Mouse (Mus musculus) liver, embryonic 16.5 days (tissue): ENCODE results near the gene Slc16a6. TPM values are rescaled to one million over a fixed set of nuclear protein-coding genes. Genes with fewer than 3 reads are reported as not detected.
"Not testable (repeated sequence)": the region's sequence is repeated elsewhere in the genome, so short reads cannot be mapped to it uniquely, and the experiment has no call there.

ENCODE experiments used
- ATAC-seq: fragments of 200-750 bp; cut with Nextera tagmentation; 2 replicates; pipeline ENCODE4 v1.8.0; 2017; ENCODE audit warnings: low read depth, mild to moderate bottlenecking, moderate number of reproducible peaks, moderate library complexity
- H3K27ac ChIP-seq: fragments of 300-500 bp; sonication (generic); 2 replicates; pipeline ENCODE4 v1.5.1; 2014; ENCODE audit warnings: mild to moderate bottlenecking, low read length
- H3K27me3 ChIP-seq: fragments of 300-500 bp; sonication (generic); 2 replicates; pipeline ENCODE4 v1.6.1; 2014; ENCODE audit warnings: low read depth, low read length, mixed read lengths; ENCODE audit not compliant: control insufficient read depth, insufficient read depth
- H3K36me3 ChIP-seq: fragments of 300-500 bp; sonication (generic); 2 replicates; pipeline ENCODE4 v1.6.1; 2014; ENCODE audit warnings: mild to moderate bottlenecking; ENCODE audit not compliant: control insufficient read depth, insufficient read depth
- H3K4me1 ChIP-seq: fragments of 300-500 bp; sonication (generic); 2 replicates; pipeline ENCODE4 v1.6.1; 2014; ENCODE audit warnings: low read depth, low read length, mixed read lengths; ENCODE audit not compliant: control insufficient read depth
- H3K4me2 ChIP-seq: fragments of 300-500 bp; sonication (generic); 2 replicates; pipeline ENCODE4 v1.6.1; 2014; ENCODE audit warnings: low read depth, low read length, mixed read lengths
- H3K4me3 ChIP-seq: fragments of 300-500 bp; sonication (generic); 2 replicates; pipeline ENCODE4 v1.5.1; 2014; ENCODE audit warnings: low read depth, mild to moderate bottlenecking, low read length
- H3K9ac ChIP-seq: fragments of 300-500 bp; sonication (generic); 2 replicates; pipeline ENCODE4 v1.6.1; 2014; ENCODE audit warnings: low read depth, low read length
- H3K9me3 ChIP-seq: fragments of 300-500 bp; sonication (generic); replicated peaks from 2 replicates; pipeline ENCODE4 v1.6.1; 2016; ENCODE audit warnings: low read length; ENCODE audit not compliant: control insufficient read depth
- WGBS: fragments of 180-500 bp; shearing (Covaris S2); extraction: QIAGEN DNeasy Blood & Tissue Kit; methylation state at CpG from one replicate; pipeline ENCODE4 v1.1.7; 2014; ENCODE audit not compliant: insufficient replicate concordance; 5-methylcytosine and 5-hydroxymethylcytosine counted together
- polyA plus RNA-seq: library from polyadenylated mRNA; unstranded; fragments of >200 nt; fragmentation: Nextera tagmentation; extraction: Ambion mirVana; gene quantifications from 2 replicates; pipeline ENCODE4 v1.2.1, GENCODE M21; 2015

Gene Slc16a6
- polyA plus RNA-seq, 1 experiment from 2014 or later: 32.0 TPM

DNA sequence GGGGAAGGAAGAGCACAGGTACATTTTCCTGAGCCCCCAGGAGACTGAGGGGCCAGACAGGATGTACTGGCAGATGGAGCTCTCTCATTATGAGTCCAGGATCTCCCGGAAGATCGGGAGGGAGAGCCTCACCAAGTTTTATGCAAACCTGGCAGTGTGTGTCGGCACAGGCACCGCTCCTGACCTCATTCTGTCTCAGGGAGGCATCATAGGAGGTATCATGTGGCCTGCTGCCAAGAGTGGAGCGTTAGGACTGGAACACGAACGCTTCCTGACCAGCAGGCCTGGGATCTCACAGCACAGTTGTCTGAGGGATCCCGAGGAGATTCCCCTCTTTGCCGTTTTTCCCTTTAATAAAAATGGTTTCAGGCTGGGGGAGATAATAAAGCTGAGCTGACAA is 31.6 kb upstream of the Slc16a6 start:
- 63% methylated on average over 9 of the region's 9 CpGs for WGBS
- no peak overlapping the region for H3K27ac ChIP-seq
- 0 out of 2 replicates have a peak, but pooled peaks have one; percentile 19 for ATAC-seq
- H3K9me3 ChIP-seq: no peaks in the 10 kb centered on the region
- no peaks in the 10 kb centered on the region for H3K27me3 ChIP-seq
- H3K9ac ChIP-seq: no peak overlapping the region
- H3K36me3 ChIP-seq: no peaks in the 10 kb centered on the region
- no peaks in the 10 kb centered on the region for H3K4me1 ChIP-seq
- H3K4me2 ChIP-seq: no peak overlapping the region
- H3K4me3 ChIP-seq: no peak overlapping the region

- no peak overlapping the region for H3K9ac ChIP-seq
- H3K4me2 ChIP-seq: no peak overlapping the region
- no peaks in the 10 kb centered on the region for H3K9me3 ChIP-seq
- H3K36me3 ChIP-seq: no peaks in the 10 kb centered on the region
- WGBS: 72% methylated on average over 5 of the region's 5 CpGs
- H3K27ac ChIP-seq: no peak overlapping the region
- H3K4me1 ChIP-seq: peaks cover 23% of the 10 kb centered on the region
- H3K27me3 ChIP-seq: no peaks in the 10 kb centered on the region
- no peak for ATAC-seq
- no peak overlapping the region for H3K4me3 ChIP-seq
These were observed 26.8 kb upstream of the Slc16a6 start for GRCm38 (mm10) chr11:109500206-109500605.

DNA sequence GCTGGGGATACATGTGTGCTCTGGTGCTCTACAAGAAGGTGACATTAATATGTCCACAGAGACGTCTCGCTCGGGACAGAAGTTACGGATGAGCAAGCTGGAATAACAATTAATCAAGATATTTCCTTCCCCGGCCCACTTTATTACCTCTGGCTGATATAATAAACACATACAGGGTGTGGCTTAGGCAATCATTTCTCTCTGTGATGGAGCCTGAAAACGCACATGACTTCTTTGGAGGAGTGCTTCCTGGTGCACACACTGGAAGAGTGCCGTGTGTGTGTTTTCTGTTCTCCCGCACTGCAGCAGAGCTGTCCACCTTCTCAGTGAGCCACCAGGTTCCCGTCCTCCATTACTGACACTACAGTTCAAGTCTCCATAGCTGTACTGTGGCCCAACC is 24.6 kb upstream of the Slc16a6 start:
- 55% methylated on average over 9 of the region's 9 CpGs for WGBS
- Histone ChIP-seq H3K9me3 (no peaks in the 10 kb centered on the region), H3K27ac (no peak overlapping the region), H3K36me3 (no peaks in the 10 kb centered on the region), H3K27me3 (no peaks in the 10 kb centered on the region), H3K9ac (no peak overlapping the region), H3K4me1 (peaks cover 38% of the 10 kb centered on the region), H3K4me2 (no peak overlapping the region), H3K4me3 (no peak overlapping the region)
- no peak for ATAC-seq

DNA sequence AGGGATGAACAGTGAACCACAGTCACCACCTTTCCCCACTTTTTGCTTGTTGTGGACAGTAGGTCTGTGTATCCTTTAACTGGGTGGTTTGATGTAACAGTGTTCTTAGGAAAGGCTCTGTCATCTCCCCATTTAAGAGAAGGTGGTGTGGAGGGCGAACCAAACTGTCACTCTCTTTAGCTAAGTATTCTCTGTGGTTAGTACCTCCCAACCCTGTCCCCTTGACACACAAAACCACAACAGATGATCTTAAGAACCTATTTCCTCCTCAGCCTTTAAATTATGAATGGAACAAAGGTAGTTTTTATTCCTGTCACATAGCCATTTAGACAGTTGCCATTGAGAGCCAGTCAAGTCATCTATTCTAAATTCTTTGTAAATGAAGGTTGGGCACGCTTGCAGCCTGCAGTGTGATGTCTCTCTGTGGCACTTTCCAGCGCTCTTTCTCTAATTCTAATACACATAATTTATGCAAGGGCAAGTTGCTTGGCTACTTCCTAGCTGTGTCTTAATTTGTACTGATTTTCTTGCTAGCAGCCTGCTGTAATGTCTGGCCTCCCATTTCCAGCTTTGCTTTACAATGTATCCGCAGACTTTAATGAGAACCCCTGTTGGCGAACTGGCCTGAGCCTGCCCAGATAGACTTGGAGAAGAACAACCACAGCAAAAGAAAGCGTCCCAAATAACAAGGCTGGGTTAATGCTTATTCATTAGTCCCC is 23.8 kb upstream of the Slc16a6 start:
- H3K27me3 ChIP-seq: no peaks in the 10 kb centered on the region
- H3K9ac ChIP-seq: no peak overlapping the region
- no peak overlapping the region for H3K4me2 ChIP-seq
- WGBS: 53% methylated on average over 6 of the region's 6 CpGs
- ATAC-seq: no peak
- peaks cover 45% of the 10 kb centered on the region for H3K4me1 ChIP-seq
- H3K4me3 ChIP-seq: no peak overlapping the region
- no peak overlapping the region for H3K27ac ChIP-seq
- H3K9me3 ChIP-seq: no peaks in the 10 kb centered on the region
- H3K36me3 ChIP-seq: no peaks in the 10 kb centered on the region

GRCm38 (mm10) chr11:109496475-109496993 is 23.1 kb upstream of the Slc16a6 start:
- Histone ChIP-seq H3K4me2 (peak overlapping the region; percentile 25; the same call in 1 of the 2 replicates), H3K36me3 (no peaks in the 10 kb centered on the region), H3K27ac (peak overlapping the region; percentile 1; the same call in 1 of the 2 replicates), H3K9ac (no peak overlapping the region), H3K27me3 (no peaks in the 10 kb centered on the region), H3K4me1 (peaks cover 50% of the 10 kb centered on the region), H3K4me3 (no peak overlapping the region), H3K9me3 (no peaks in the 10 kb centered on the region)
- WGBS: 56% methylated on average over 7 of the region's 7 CpGs
- ATAC-seq: no peak

- no peak overlapping the region for H3K4me3 ChIP-seq
- peak overlapping the region; percentile 68 for H3K27ac ChIP-seq
- H3K4me1 ChIP-seq: peaks cover 50% of the 10 kb centered on the region
- no peaks in the 10 kb centered on the region for H3K9me3 ChIP-seq
- H3K9ac ChIP-seq: no peak overlapping the region
- ATAC-seq: peak; percentile 32; the same call in 1 of the 2 replicates
- H3K4me2 ChIP-seq: peak overlapping the region; percentile 25; the same call in 1 of the 2 replicates
- no peaks in the 10 kb centered on the region for H3K36me3 ChIP-seq
- 19% methylated on average over 14 of the region's 14 CpGs for WGBS
- no peaks in the 10 kb centered on the region for H3K27me3 ChIP-seq
These were observed 22.5 kb upstream of the Slc16a6 start for GRCm38 (mm10) chr11:109495771-109496474.

DNA sequence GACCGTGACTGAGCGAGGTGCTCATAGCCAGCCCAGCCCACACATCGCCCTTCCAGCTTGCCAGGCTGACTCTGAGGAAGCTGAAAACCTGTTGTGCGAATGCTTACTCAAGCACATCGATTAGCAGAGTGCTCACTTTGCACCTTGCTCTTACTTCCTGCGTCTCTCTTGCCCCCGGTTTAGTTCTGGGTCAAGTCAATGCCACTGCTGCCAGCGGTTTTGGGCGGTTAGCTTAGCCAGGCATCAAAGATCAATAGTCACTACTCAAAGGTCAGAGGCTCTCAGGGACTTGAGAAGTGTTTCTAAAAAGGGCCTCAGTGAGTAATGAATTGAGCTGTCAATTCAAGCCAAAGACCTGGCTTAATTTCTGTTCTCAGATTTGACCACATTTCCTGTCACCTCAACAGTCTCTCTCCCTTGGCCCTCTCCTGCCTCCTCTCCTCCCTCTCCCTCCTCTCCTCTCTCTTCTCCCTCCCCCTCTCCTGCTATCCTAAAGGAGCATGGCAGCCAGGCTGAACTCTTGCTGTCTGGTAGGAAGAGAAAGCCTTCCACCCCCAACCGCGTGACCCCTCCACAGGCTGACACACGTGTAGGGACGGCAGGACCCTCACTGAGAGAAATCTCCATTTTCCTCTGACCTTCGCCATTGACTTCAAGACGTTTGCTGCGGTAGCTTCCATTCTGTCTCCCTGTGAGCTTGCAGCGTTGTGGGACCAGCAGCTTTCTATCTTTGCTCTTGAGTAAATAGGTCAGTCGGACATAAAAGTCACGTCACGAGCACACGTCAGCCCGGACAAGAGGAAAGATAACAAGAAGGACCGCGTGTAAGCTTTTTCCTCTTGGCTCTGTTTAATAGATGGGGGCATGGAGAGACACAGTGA is 21.7 kb upstream of the Slc16a6 start:
- Histone ChIP-seq H3K27ac (peak overlapping the region; percentile 68), H3K27me3 (no peaks in the 10 kb centered on the region), H3K36me3 (no peaks in the 10 kb centered on the region), H3K9me3 (no peaks in the 10 kb centered on the region), H3K4me3 (no peak overlapping the region), H3K4me1 (peaks cover 50% of the 10 kb centered on the region), H3K9ac (no peak overlapping the region), H3K4me2 (0 out of 2 replicates have a peak overlapping the region, but pooled peaks have one; percentile 25)
- WGBS: 44% methylated on average over 24 of the region's 24 CpGs
- ATAC-seq: no peak

GRCm38 (mm10) chr11:109492847-109493464 is 19.6 kb upstream of the Slc16a6 start:
- H3K4me3 ChIP-seq, H3K27me3 ChIP-seq, H3K36me3 ChIP-seq, H3K9me3 ChIP-seq: not testable (repeated sequence)
- Histone ChIP-seq H3K4me1 (peaks cover 48% of the 10 kb centered on the region), H3K4me2 (peak overlapping the region; percentile 22; the same call in 1 of the 2 replicates), H3K9ac (0 out of 2 replicates have a peak overlapping the region, but pooled peaks have one; percentile 26), H3K27ac (peak overlapping the region; percentile 53)
- 24% methylated on average over 8 of the region's 8 CpGs for WGBS
- ATAC-seq: peak; percentile 78
